Mouse (Mus musculus): Measurements from ENCODE around the gene Ermp1. TPM values are rescaled to one million over a fixed set of nuclear protein-coding genes. Genes with fewer than 3 reads are reported as not detected.
"Not testable (repeated sequence)": the region's sequence is repeated elsewhere in the genome, so short reads cannot be mapped to it uniquely, and the experiment has no call there.

Ermp1 gene
- polyA plus RNA-seq, 1 experiment from 2014 or later, result 10.0 TPM

- Histone ChIP-seq H3K4me3 (ENCODE audit: low read depth, low read length) (no peak overlapping the region), H3K4me2 (ENCODE audit: low read depth, low read length) (no peak overlapping the region), H3K27me3 (ENCODE audit: control insufficient read depth, insufficient read depth, low read depth, low read length) (no peaks in the 10 kb centered on the region), H3K4me1 (ENCODE audit: control insufficient read depth, low read depth, low read length) (no peaks in the 10 kb centered on the region), H3K36me3 (ENCODE audit: control insufficient read depth, insufficient read depth) (0 out of 2 replicates have a peak, but pooled peaks cover 6% of the 10 kb centered on the region), H3K9me3 (replicated peaks; ENCODE audit: control insufficient read depth, low read length) (no peaks in the 10 kb centered on the region), H3K9ac (ENCODE audit: low read depth, low read length) (no peak overlapping the region), H3K27ac (ENCODE audit: low read length) (no peak overlapping the region)
- WGBS (ENCODE audit: insufficient replicate concordance), result 83% methylated on average over 3 of the region's 3 CpGs
- ATAC-seq (ENCODE audit: low read depth), result no peak
Measured at GRCm38 (mm10) chr19:29596276-29596675, 51.9 kb downstream of the Ermp1 start.

GRCm38 (mm10) chr19:29593783-29594182, 54.4 kb downstream of the Ermp1 start:
- H3K36me3 ChIP-seq (ENCODE audit: control insufficient read depth, insufficient read depth); H3K27me3 ChIP-seq (ENCODE audit: control insufficient read depth, insufficient read depth, low read depth, low read length); H3K4me2 ChIP-seq (ENCODE audit: low read depth, low read length); H3K9ac ChIP-seq (ENCODE audit: low read depth, low read length); ATAC-seq (ENCODE audit: low read depth); H3K4me1 ChIP-seq (ENCODE audit: control insufficient read depth, low read depth, low read length); H3K27ac ChIP-seq (ENCODE audit: low read length); H3K4me3 ChIP-seq (ENCODE audit: low read depth, low read length); H3K9me3 ChIP-seq (replicated peaks; ENCODE audit: control insufficient read depth, low read length): not testable (repeated sequence)
- WGBS (ENCODE audit: insufficient replicate concordance), result 77% methylated on average over 3 of the region's 3 CpGs

- ATAC-seq (ENCODE audit: low read depth), result no peak
- H3K36me3 ChIP-seq (ENCODE audit: control insufficient read depth, insufficient read depth), result peaks cover 14% of the 10 kb centered on the region
Measured at GRCm38 (mm10) chr19:29583734-29584133, 64.5 kb downstream of the Ermp1 start.

GRCm38 (mm10) chr19:29582439-29582838, 65.8 kb downstream of the Ermp1 start:
- H3K9ac ChIP-seq (ENCODE audit: low read depth, low read length), result no peak overlapping the region
- no peaks in the 10 kb centered on the region for H3K27me3 ChIP-seq (ENCODE audit: control insufficient read depth, insufficient read depth, low read depth, low read length)
- no peak overlapping the region for H3K4me2 ChIP-seq (ENCODE audit: low read depth, low read length)
- no peak overlapping the region for H3K27ac ChIP-seq (ENCODE audit: low read length)
- ATAC-seq (ENCODE audit: low read depth), result no peak
- no peaks in the 10 kb centered on the region for H3K9me3 ChIP-seq (replicated peaks; ENCODE audit: control insufficient read depth, low read length)
- 70% methylated on average over 2 of the region's 2 CpGs for WGBS (ENCODE audit: insufficient replicate concordance)
- H3K36me3 ChIP-seq (ENCODE audit: control insufficient read depth, insufficient read depth), result peaks cover 6% of the 10 kb centered on the region; the same call in 1 of the 2 replicates
- no peak overlapping the region for H3K4me3 ChIP-seq (ENCODE audit: low read depth, low read length)
- no peaks in the 10 kb centered on the region for H3K4me1 ChIP-seq (ENCODE audit: control insufficient read depth, low read depth, low read length)

More at GRCm38 (mm10) chr19:29583734-29584133, 64.5 kb downstream of the Ermp1 start:
- H3K9ac ChIP-seq (ENCODE audit: low read depth, low read length), result no peak overlapping the region
- 67% methylated on average over 6 of the region's 6 CpGs for whole genome bisulfite sequencing (ENCODE audit: insufficient replicate concordance)
- no peak overlapping the region for H3K4me2 ChIP-seq (ENCODE audit: low read depth, low read length)
- H3K4me1 ChIP-seq (ENCODE audit: control insufficient read depth, low read depth, low read length), result no peaks in the 10 kb centered on the region
- H3K4me3 ChIP-seq (ENCODE audit: low read depth, low read length), result no peak overlapping the region
- no peak overlapping the region for H3K27ac ChIP-seq (ENCODE audit: low read length)
- no peaks in the 10 kb centered on the region for H3K9me3 ChIP-seq (replicated peaks; ENCODE audit: control insufficient read depth, low read length)
- H3K27me3 ChIP-seq (ENCODE audit: control insufficient read depth, insufficient read depth, low read depth, low read length), result no peaks in the 10 kb centered on the region

- Histone ChIP-seq H3K4me1 (ENCODE audit: control insufficient read depth, low read depth, low read length) (no peaks in the 10 kb centered on the region), H3K9ac (ENCODE audit: low read depth, low read length) (no peak overlapping the region), H3K27ac (ENCODE audit: low read length) (no peak overlapping the region), H3K27me3 (ENCODE audit: control insufficient read depth, insufficient read depth, low read depth, low read length) (no peaks in the 10 kb centered on the region), H3K36me3 (ENCODE audit: control insufficient read depth, insufficient read depth) (peaks cover 5% of the 10 kb centered on the region), H3K9me3 (replicated peaks; ENCODE audit: control insufficient read depth, low read length) (no peaks in the 10 kb centered on the region), H3K4me3 (ENCODE audit: low read depth, low read length) (no peak overlapping the region), H3K4me2 (ENCODE audit: low read depth, low read length) (no peak overlapping the region)
- ATAC-seq (ENCODE audit: low read depth), result no peak
- WGBS (ENCODE audit: insufficient replicate concordance), result 19% methylated on average over 1 of the region's 1 CpGs
Measured at GRCm38 (mm10) chr19:29566512-29566911, 81.7 kb downstream of the Ermp1 start.

- Histone ChIP-seq H3K27me3 (ENCODE audit: control insufficient read depth, insufficient read depth, low read depth, low read length) (no peaks in the 10 kb centered on the region), H3K4me1 (ENCODE audit: control insufficient read depth, low read depth, low read length) (no peaks in the 10 kb centered on the region), H3K36me3 (ENCODE audit: control insufficient read depth, insufficient read depth) (no peaks in the 10 kb centered on the region), H3K4me3 (ENCODE audit: low read depth, low read length) (no peak overlapping the region), H3K4me2 (ENCODE audit: low read depth, low read length) (no peak overlapping the region), H3K9ac (ENCODE audit: low read depth, low read length) (no peak overlapping the region), H3K9me3 (replicated peaks; ENCODE audit: control insufficient read depth, low read length) (no peaks in the 10 kb centered on the region), H3K27ac (ENCODE audit: low read length) (no peak overlapping the region)
- WGBS (ENCODE audit: insufficient replicate concordance), result 63% methylated on average over 7 of the region's 7 CpGs
- no peak for ATAC-seq (ENCODE audit: low read depth)
Measured at GRCm38 (mm10) chr19:29563258-29563779, 84.9 kb downstream of the Ermp1 start.

- 52% methylated on average over 3 of the region's 3 CpGs for WGBS (ENCODE audit: insufficient replicate concordance)
- Histone ChIP-seq H3K27me3 (ENCODE audit: control insufficient read depth, insufficient read depth, low read depth, low read length) (no peaks in the 10 kb centered on the region), H3K4me1 (ENCODE audit: control insufficient read depth, low read depth, low read length) (no peaks in the 10 kb centered on the region), H3K36me3 (ENCODE audit: control insufficient read depth, insufficient read depth) (no peaks in the 10 kb centered on the region), H3K4me3 (ENCODE audit: low read depth, low read length) (no peak overlapping the region), H3K4me2 (ENCODE audit: low read depth, low read length) (no peak overlapping the region), H3K9me3 (replicated peaks; ENCODE audit: control insufficient read depth, low read length) (no peaks in the 10 kb centered on the region), H3K9ac (ENCODE audit: low read depth, low read length) (no peak overlapping the region), H3K27ac (ENCODE audit: low read length) (no peak overlapping the region)
- peak; percentile 37; the same call in 1 of the 2 replicates for ATAC-seq (ENCODE audit: low read depth)
Measured at GRCm38 (mm10) chr19:29562603-29563002, 85.6 kb downstream of the Ermp1 start.

GRCm38 (mm10) chr19:29562166-29562565, 86.0 kb downstream of the Ermp1 start:
- Histone ChIP-seq H3K27me3 (ENCODE audit: control insufficient read depth, insufficient read depth, low read depth, low read length) (no peaks in the 10 kb centered on the region), H3K4me3 (ENCODE audit: low read depth, low read length) (no peak overlapping the region), H3K36me3 (ENCODE audit: control insufficient read depth, insufficient read depth) (no peaks in the 10 kb centered on the region), H3K9me3 (replicated peaks; ENCODE audit: control insufficient read depth, low read length) (no peaks in the 10 kb centered on the region), H3K4me2 (ENCODE audit: low read depth, low read length) (no peak overlapping the region), H3K27ac (ENCODE audit: low read length) (no peak overlapping the region), H3K4me1 (ENCODE audit: control insufficient read depth, low read depth, low read length) (peaks cover 2% of the 10 kb centered on the region; the same call in 1 of the 2 replicates), H3K9ac (ENCODE audit: low read depth, low read length) (no peak overlapping the region)
- WGBS (ENCODE audit: insufficient replicate concordance), result 77% methylated on average over 4 of the region's 4 CpGs
- no peak for ATAC-seq (ENCODE audit: low read depth)
